Mouse (Mus musculus) spleen, postnatal 10 days (tissue): ENCODE measurements around the gene Csnk2a2.
A peak's percentile ranks its signal among the peaks of the same experiment; 100 is the strongest.

Experiments
- DNase-seq, 2 experiments: peaks; one replicate each; pipeline ENCODE4 v3.0.0; 2021 to 2022; ENCODE audit warnings: low spot score in 2 of 2

Gene Csnk2a2

GRCm38 (mm10) chr8:95490006-95490405, at the start of gene Csnk2a2:
Csnk2a2 (minus strand) TSS chr8:95490039.
- no peak for DNase-seq

DNA sequence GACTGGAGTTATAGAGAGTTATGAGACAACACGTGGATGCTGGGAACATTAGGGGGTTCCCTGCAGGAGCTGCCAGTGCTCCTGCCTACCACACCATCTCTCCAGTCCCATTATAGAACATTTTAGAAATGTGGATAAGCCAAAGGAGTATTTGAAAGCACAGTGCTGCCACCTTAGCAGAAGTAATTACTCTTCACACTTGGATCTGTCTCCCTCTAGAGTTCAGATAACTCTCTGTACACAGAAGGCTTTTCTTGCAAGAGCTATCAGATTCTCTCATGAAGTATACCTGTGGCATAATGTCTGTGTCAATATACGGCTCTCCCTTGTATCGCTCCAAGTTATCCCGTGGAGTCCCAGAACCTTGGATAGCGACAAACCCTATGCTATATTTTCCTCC, 49.6 kb upstream of the Csnk2a2 start:
- DNase-seq: no peak

- DNase-seq: peak; percentile 27 to 53
Measured at GRCm38 (mm10) chr8:95533584-95534387, 43.9 kb upstream of the Csnk2a2 start, which contains the start of gene Ccdc113. Ccdc113 (plus strand) TSS chr8:95534085.

GRCm38 (mm10) chr8:95532206-95532605, 42.4 kb upstream of the Csnk2a2 start:
- no peak for DNase-seq

GRCm38 (mm10) chr8:95528750-95529310, 39.0 kb upstream of the Csnk2a2 start:
- DNase-seq: no peak

GRCm38 (mm10) chr8:95528194-95528593, 38.4 kb upstream of the Csnk2a2 start:
- no peak for DNase-seq

GRCm38 (mm10) chr8:95523991-95524390, 34.2 kb upstream of the Csnk2a2 start:
- DNase-seq: no peak

DNA sequence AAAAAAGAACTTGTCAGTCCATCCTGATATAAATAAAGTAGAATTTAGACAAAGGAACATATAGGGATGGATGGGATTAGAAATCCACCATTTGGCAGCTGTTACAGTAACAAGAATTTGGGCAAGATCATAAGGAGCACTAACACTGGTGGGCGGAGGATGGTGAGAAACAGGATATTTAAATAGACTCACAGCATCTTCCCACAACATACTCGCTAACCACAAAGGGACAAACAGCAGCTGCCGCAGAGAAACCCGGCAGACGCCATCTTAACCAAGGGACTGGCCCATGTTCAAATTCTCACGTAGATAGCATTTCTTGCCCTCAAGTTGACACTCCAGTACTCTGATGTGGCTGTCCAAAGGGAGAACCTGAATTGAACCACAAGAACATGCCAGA, 27.1 kb upstream of the Csnk2a2 start:
- no peak for DNase-seq

- no peak for DNase-seq
Measured at GRCm38 (mm10) chr8:95513219-95513618, 23.4 kb upstream of the Csnk2a2 start.

DNA sequence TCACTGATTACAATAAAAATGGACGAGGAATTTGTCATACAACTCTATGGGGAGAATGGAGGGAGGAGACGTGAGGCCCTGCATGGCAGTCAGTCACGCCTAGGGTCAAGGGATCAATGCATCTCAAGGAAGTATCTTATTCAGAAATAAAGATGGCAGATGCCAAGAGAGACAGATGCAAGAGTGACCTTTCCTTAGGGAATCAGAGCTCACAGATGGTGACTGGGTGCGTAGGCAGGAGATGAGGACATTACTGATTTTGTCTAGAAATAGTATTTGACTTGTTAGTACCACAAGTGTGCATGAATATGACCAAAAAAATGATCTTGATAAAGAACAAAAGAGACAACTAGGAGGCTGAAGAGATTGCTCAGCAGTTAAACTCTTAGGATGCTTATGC, 22.4 kb upstream of the Csnk2a2 start:
- DNase-seq: no peak

GRCm38 (mm10) chr8:95506245-95506644, 16.4 kb upstream of the Csnk2a2 start:
- no peak for DNase-seq

GRCm38 (mm10) chr8:95505606-95506005, 15.8 kb upstream of the Csnk2a2 start:
- no peak for DNase-seq

DNA sequence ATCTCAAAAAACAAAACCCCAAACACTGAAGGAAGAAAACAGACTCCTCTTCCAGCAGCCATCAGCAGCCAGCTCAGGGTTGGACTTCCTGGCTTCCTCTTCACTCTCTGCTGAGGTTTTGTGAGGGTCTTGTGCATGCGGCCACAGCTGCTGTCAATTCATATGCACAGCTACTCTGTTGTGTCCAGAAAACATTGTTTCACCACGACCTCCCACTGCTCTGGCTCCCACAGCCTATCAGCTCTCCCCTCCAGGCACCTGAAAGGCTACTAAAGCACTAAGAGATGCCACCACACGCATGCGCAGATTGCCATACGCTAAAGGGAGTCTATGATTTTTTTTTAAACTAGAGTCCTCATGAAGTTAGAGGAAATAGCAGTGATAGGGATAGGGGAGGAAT, 15.0 kb upstream of the Csnk2a2 start:
- DNase-seq: no peak

DNA sequence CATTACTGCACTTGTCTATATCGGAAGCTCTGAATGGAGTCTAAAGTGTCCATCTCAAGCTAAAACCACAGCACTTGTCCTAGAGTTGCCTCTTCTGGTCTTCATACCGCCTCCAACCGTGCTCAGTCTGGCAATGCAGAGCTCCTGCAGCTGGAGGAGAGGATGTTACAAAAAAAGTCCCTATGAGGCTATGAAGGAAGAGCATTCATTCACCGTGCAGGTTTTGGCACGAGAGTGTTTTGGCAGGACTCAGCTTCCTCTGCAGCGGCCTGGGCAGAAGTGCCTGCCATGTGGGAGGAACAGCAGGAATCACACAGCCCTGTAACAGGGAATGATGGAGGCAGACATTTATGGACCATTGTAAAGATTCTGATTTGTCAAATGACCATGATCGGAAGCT, 12.6 kb upstream of the Csnk2a2 start:
- no peak for DNase-seq

- DNase-seq: no peak
Measured at GRCm38 (mm10) chr8:95500436-95500835, 10.6 kb upstream of the Csnk2a2 start.

- no peak for DNase-seq
Measured at GRCm38 (mm10) chr8:95499266-95500064, 9.6 kb upstream of the Csnk2a2 start.

- DNase-seq: no peak
Measured at GRCm38 (mm10) chr8:95497821-95498220, 8.0 kb upstream of the Csnk2a2 start.

DNA sequence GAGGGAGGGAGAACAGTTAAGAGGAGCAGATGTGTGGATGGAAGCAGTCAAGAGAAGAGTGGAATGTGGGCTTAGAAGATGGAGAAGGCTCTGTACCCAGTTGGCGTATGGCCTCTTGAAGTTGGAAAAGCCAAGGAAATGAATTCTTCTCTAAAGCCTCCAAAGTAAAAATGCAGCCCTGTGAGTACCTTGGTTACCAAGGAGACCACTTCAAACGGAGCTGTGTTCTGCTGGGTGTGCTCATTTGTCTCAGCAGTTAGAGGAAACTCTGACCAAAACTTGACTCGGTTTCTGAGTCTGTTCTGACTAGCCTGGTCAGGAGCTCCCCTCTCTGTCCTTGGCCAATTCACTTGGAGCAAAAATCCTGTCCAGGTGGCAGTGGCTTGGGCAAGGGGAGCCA, 6.6 kb upstream of the Csnk2a2 start:
- DNase-seq: no peak

GRCm38 (mm10) chr8:95495444-95495843, 5.6 kb upstream of the Csnk2a2 start:
- DNase-seq: no peak

DNA sequence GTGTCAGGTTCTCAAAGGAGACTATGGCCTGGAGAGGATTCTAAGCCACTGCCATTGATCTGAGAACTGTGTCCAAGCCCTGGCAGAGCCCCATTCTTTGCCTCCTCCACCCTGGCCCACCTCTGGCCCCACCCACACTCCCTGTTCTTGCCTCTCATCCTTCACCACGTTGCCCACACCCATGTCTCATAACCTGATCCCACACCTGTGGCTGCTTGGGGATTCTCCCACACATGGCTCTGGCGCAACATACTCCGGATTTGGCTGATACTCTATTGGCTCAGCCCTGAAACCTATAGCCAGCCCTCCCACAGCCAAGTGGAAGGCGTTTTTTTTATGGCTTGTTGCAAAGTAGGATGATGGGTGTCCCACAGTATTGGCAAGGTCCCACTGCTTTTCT, 2.2 kb upstream of the Csnk2a2 start:
- no peak for DNase-seq

DNA sequence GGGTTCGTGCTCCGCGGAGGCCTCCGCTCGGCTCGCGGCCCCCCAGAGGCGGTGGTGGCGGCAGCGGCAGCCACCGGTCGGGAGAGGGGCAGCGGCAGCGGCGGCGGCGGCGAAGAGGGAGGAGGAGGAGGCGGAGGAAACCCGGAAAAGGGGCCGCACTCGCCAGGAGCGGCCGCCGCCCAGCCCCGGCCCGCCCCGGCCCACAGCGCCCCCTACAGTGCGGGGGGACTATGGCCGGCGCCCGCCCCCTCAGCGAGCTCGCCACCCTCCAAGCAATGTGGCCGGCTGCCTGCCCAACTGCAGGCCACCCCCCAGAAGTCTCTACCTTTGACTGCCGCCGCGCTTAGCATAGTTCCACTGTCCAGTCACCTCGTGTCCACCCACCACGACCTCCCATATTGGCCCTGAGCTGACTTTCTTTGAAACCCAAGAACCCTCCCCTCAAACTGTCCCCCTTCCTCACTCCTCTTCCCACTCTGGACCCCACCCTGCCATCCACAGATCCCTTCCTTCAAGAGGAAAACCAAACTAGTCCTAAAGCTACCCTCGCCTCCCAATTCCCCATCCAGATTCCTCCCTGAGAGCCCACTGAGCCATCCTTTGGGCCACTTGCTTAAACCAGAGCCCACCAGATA, 1.0 kb downstream of the Csnk2a2 start:
- DNase-seq: peak; percentile 92
